Mouse (Mus musculus) ES-E14 (cell line): ENCODE results near the gene Dbt. TPM values are rescaled to one million over a fixed set of nuclear protein-coding genes. Genes with fewer than 3 reads are reported as not detected.

Source experiments
- DNase-seq: peaks from one replicate; pipeline ENCODE4 v3.0.0-alpha.2; 2013; ENCODE audit warnings: low read depth, low spot score
- H3K27ac ChIP-seq: 2 replicates; pipeline ENCODE4 v1.5.1; 2012; ENCODE audit warnings: low read depth, mild to moderate bottlenecking, low read length, moderate library complexity, mixed read lengths; ENCODE audit not compliant: poor library complexity, insufficient read depth, severe bottlenecking
- H3K36me3 ChIP-seq: 2 replicates; pipeline ENCODE4 v1.6.1; 2012; ENCODE audit warnings: mild to moderate bottlenecking, low read length, moderate library complexity, mixed read lengths; ENCODE audit not compliant: control insufficient read depth, poor library complexity, insufficient read depth, severe bottlenecking
- H3K4me1 ChIP-seq, 2 experiments: fragments of 150-350 bp in 1 of 2; sonication (generic) in 1 of 2; 2 replicates each; pipeline ENCODE4 v1.6.1; 2012; ENCODE audit warnings: low read length in 2 of 2, mild to moderate bottlenecking in 1 of 2, mixed read lengths in 1 of 2; ENCODE audit not compliant: control insufficient read depth in 2 of 2, insufficient read depth in 2 of 2, poor library complexity in 1 of 2
- H3K4me3 ChIP-seq, 2 experiments: fragments of 150-350 bp in 1 of 2; sonication (generic) in 1 of 2; 2 replicates each; pipeline ENCODE4 v1.5.1; 2012; ENCODE audit warnings: low read length in 2 of 2, low read depth in 1 of 2, mild to moderate bottlenecking in 1 of 2, mixed read lengths in 1 of 2; ENCODE audit not compliant: insufficient read depth in 1 of 2, poor library complexity in 1 of 2, severe bottlenecking in 1 of 2
- H3K9ac ChIP-seq: 2 replicates; pipeline ENCODE4 v1.6.1; 2012; ENCODE audit warnings: low read depth, mild to moderate bottlenecking, low read length, mixed read lengths; ENCODE audit not compliant: poor library complexity, insufficient read depth, severe bottlenecking
- H3K9me3 ChIP-seq: fragments of 150-350 bp; sonication (generic); 2 replicates; pipeline ENCODE4 v1.6.1; 2012; ENCODE audit warnings: low read depth, mild to moderate bottlenecking, low read length; ENCODE audit not compliant: control insufficient read depth, insufficient read depth
- CHD2 ChIP-seq: IDR thresholded peaks from 2 replicates; pipeline ENCODE4 v1.6.1; 2014; ENCODE audit warnings: mild to moderate bottlenecking, low read depth, low read length, inconsistent platforms
- HCFC1 ChIP-seq: IDR thresholded peaks from 2 replicates; pipeline ENCODE4 v1.6.1; 2012; ENCODE audit warnings: low read length, inconsistent platforms, borderline replicate concordance; ENCODE audit not compliant: insufficient read depth
- MAFK ChIP-seq: IDR thresholded peaks from 2 replicates; pipeline ENCODE4 v1.6.1; 2014; ENCODE audit warnings: mild to moderate bottlenecking, low read depth, low read length, inconsistent platforms; ENCODE audit not compliant: insufficient read depth
- ZC3H11A ChIP-seq: IDR thresholded peaks from 2 replicates; pipeline ENCODE4 v1.6.1; 2012; ENCODE audit warnings: low read depth, mild to moderate bottlenecking, inconsistent platforms, low read length, borderline replicate concordance
- ZNF384 ChIP-seq: IDR thresholded peaks from 2 replicates; pipeline ENCODE4 v1.6.1; 2012; ENCODE audit warnings: low read depth, low read length, inconsistent platforms
- in situ Hi-C, 2 experiments: fragments of 600-800 bp; cut with MboI; formaldehyde crosslinking; loops; one replicate each; pipeline ENCODE4 v1.15.1; 2025; ENCODE audit warnings: low sequenced_read_pairs in 2 of 2, inconsistent platforms in 1 of 2; ENCODE audit not compliant: unreplicated experiment in 2 of 2
- total RNA-seq: library from RNA; depleted of rRNA; stranded (reverse); fragments of 300-350 nt; gene quantifications from 2 replicates; pipeline ENCODE4 v1.2.3, GENCODE M21; 2012

Gene Dbt
- total RNA-seq, 1 experiment, result 18.7 TPM

GRCm38 (mm10) chr3:116530826-116531225 lies 18.0 kb downstream of the Dbt start:
- DNase-seq, result no peak
- H3K27ac ChIP-seq, result no peak overlapping the region
- H3K9ac ChIP-seq, result no peak overlapping the region
- TF ChIP-seq HCFC1, result no peak
- no peak for TF ChIP-seq MAFK
- no peak for TF ChIP-seq ZNF384
- no peak for TF ChIP-seq ZC3H11A
- TF ChIP-seq CHD2, result no peak
- H3K36me3 ChIP-seq, result peaks cover 15% of the 10 kb centered on the region
- in situ Hi-C loops, result no loop called here
- H3K4me1 ChIP-seq, result peaks cover 0 to 8% of the 10 kb centered on the region in 2 experiments; a peak in 1 of 4 replicates
- no peak overlapping the region for H3K4me3 ChIP-seq
- no peaks in the 10 kb centered on the region for H3K9me3 ChIP-seq

GRCm38 (mm10) chr3:116536428-116537199 lies 23.7 kb downstream of the Dbt start:
- TF ChIP-seq ZNF384, result no peak
- no peak for TF ChIP-seq ZC3H11A
- TF ChIP-seq HCFC1, result no peak
- DNase-seq, result no peak
- peaks cover 36% of the 10 kb centered on the region for H3K36me3 ChIP-seq
- 0 out of 4 replicates have a peak, but pooled peaks cover 0 to 3% of the 10 kb centered on the region in 2 experiments for H3K4me1 ChIP-seq
- H3K9me3 ChIP-seq, result no peaks in the 10 kb centered on the region
- no peak overlapping the region for H3K27ac ChIP-seq
- no peak overlapping the region for H3K9ac ChIP-seq
- in situ Hi-C loops, result no loop called here
- no peak overlapping the region for H3K4me3 ChIP-seq

GRCm38 (mm10) chr3:116537200-116537573 lies 24.3 kb downstream of the Dbt start:
- Histone ChIP-seq H3K27ac (no peak overlapping the region), H3K36me3 (peaks cover 36% of the 10 kb centered on the region)

GRCm38 (mm10) chr3:116542070-116542469 lies 29.2 kb downstream of the Dbt start:
- Histone ChIP-seq H3K4me1 (0 out of 4 replicates have a peak, but pooled peaks cover 0 to 1% of the 10 kb centered on the region in 2 experiments), H3K4me3 (no peak overlapping the region), H3K36me3 (peaks cover 30% of the 10 kb centered on the region), H3K9ac (no peak overlapping the region), H3K9me3 (no peaks in the 10 kb centered on the region), H3K27ac (no peak overlapping the region)
- TF ChIP-seq ZC3H11A (no peak), HCFC1 (no peak), ZNF384 (no peak), MAFK (no peak), CHD2 (no peak)
- in situ Hi-C loops, result no loop called here
- DNase-seq, result no peak

More at GRCm38 (mm10) chr3:116537200-116537573, 24.3 kb downstream of the Dbt start:
- Histone ChIP-seq H3K4me3 (no peak overlapping the region), H3K9me3 (no peaks in the 10 kb centered on the region), H3K9ac (no peak overlapping the region), H3K4me1 (0 out of 4 replicates have a peak, but pooled peaks cover 1 to 3% of the 10 kb centered on the region in 2 experiments)
- in situ Hi-C loops, result no loop called here
- no peak for DNase-seq
- TF ChIP-seq MAFK, result no peak
- TF ChIP-seq ZNF384, result no peak
- TF ChIP-seq HCFC1, result no peak
- no peak for TF ChIP-seq ZC3H11A
- no peak for TF ChIP-seq CHD2
